Mouse (Mus musculus) monocyte, adult 2 months (primary cell): ENCODE data around the gene Igf1r.
"Not testable (repeated sequence)": the region's sequence is repeated elsewhere in the genome, so short reads cannot be mapped to it uniquely, and the experiment has no call there.

Experiments
- DNase-seq, 2 experiments: peaks; one replicate each; pipeline ENCODE4 v3.0.0; 2022; ENCODE audit warnings: low spot score in 2 of 2, low read depth in 1 of 2

The Igf1r gene

DNA sequence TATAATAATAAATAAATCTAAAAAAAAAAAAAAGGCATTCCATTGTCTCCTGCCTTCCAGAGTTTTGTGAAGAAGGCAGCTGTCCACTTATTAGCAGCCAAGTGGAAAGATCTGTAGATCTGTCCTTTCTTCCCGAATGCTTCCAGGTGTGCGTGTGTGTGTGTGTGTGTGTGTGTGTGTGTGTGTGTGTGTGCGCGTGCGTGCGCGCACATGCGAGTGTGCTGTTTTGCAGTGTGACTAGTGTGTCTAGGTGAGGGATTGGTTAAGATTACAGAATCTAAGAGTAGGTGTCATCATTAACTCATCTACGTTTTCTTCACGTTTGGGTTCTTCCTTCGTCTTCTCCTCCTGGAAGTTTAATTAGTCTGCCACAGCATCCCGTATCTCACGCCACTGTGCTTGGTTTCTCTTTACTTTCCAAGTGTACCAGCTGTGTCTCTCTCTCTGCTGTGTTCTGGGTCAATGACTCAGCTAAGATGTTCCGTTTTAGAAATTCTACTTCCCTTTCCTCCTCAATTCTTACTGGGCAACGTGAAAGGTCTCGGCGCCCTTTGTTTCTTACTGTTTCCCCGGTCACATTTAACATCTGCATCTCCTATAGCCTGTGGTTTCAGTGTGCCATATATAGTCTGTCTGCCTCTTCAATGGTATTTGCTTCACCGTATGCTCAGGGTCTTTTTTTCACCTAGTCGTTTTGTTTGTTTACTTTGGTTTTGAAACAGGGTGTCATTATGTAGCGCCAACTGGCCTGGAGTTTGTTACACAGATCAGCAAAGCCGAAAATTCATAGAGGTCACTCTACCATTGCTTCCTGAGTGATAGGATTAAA, 329.9 kb downstream of the Igf1r start:
- no peak for DNase-seq

DNA sequence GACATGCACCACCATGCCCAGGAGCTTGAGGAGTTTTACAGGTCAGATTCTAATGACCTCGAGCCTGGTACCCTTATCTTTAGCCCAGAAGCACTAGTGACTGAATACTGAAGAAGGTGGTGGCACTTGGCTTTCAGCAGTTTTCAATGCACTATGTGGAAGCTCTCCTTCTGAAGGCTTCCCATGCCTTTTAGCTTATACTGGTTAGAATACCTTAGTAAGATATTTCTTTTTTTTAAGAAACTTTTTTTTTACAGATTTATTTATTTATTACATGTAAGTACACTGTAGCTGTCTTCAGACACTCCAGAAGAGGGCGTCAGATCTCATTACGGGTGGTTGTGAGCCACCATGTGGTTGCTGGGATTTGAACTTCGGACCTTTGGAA, 330.5 kb downstream of the Igf1r start:
- DNase-seq, result not testable (repeated sequence)
